Mouse (Mus musculus) midbrain, embryonic 16.5 days (tissue): ENCODE data around the gene 4930555G01Rik. TPM values are rescaled to one million over a fixed set of nuclear protein-coding genes. Genes with fewer than 3 reads are reported as not detected.
"Not testable (repeated sequence)": the region's sequence is repeated elsewhere in the genome, so short reads cannot be mapped to it uniquely, and the experiment has no call there.

ENCODE experiments used
- ATAC-seq: fragments of 200-750 bp; cut with Nextera tagmentation; 2 replicates; pipeline ENCODE4 v1.8.0; 2017; ENCODE audit warnings: moderate TSS enrichment
- H3K27ac ChIP-seq: fragments of 300-500 bp; sonication (generic); 2 replicates; pipeline ENCODE4 v1.5.1; 2014; ENCODE audit warnings: mild to moderate bottlenecking, low read length, mixed read lengths
- H3K27me3 ChIP-seq: fragments of 300-500 bp; sonication (generic); 2 replicates; pipeline ENCODE4 v1.6.1; 2014; ENCODE audit warnings: low read depth, low read length, mixed read lengths; ENCODE audit not compliant: control insufficient read depth, insufficient read depth
- H3K36me3 ChIP-seq: fragments of 300-500 bp; sonication (generic); 2 replicates; pipeline ENCODE4 v1.6.1; 2014; ENCODE audit warnings: mild to moderate bottlenecking, low read length, moderate library complexity, mixed read lengths; ENCODE audit not compliant: control insufficient read depth, insufficient read depth
- H3K4me1 ChIP-seq: fragments of 300-500 bp; sonication (generic); 2 replicates; pipeline ENCODE4 v1.6.1; 2014; ENCODE audit warnings: mild to moderate bottlenecking, low read length, mixed read lengths; ENCODE audit not compliant: control insufficient read depth, insufficient read depth
- H3K4me2 ChIP-seq: fragments of 300-500 bp; sonication (generic); 2 replicates; pipeline ENCODE4 v1.6.1; 2014; ENCODE audit warnings: mild to moderate bottlenecking, low read length, mixed read lengths
- H3K4me3 ChIP-seq: fragments of 300-500 bp; sonication (generic); 2 replicates; pipeline ENCODE4 v1.5.1; 2014; ENCODE audit warnings: low read depth, mild to moderate bottlenecking, low read length, moderate library complexity, mixed read lengths
- H3K9ac ChIP-seq: fragments of 300-500 bp; sonication (generic); 2 replicates; pipeline ENCODE4 v1.6.1; 2014; ENCODE audit warnings: low read depth, low read length, mixed read lengths
- H3K9me3 ChIP-seq: fragments of 300-500 bp; sonication (generic); replicated peaks from 2 replicates; pipeline ENCODE4 v1.6.1; 2014; ENCODE audit warnings: mild to moderate bottlenecking, low read length, mixed read lengths; ENCODE audit not compliant: control insufficient read depth, poor library complexity, severe bottlenecking
- WGBS: fragments of 180-500 bp; shearing (Covaris S2); extraction: QIAGEN DNeasy Blood & Tissue Kit; methylation state at CpG from one replicate; pipeline ENCODE4 v1.1.7; 2014; 5-methylcytosine and 5-hydroxymethylcytosine counted together
- polyA plus RNA-seq: library from polyadenylated mRNA; unstranded; fragments of >200 nt; fragmentation: Nextera tagmentation; extraction: Ambion mirVana; gene quantifications from 2 replicates; pipeline ENCODE4 v1.2.1, GENCODE M21; 2015

The 4930555G01Rik gene
- not detected in 2 replicates for polyA plus RNA-seq

GRCm38 (mm10) chr14:5050329-5050728, at the start of gene 4930555G01Rik:
TSS of gene 4930555G01Rik (plus strand) at chr14:5050629.
- H3K4me3 ChIP-seq, H3K9me3 ChIP-seq, H3K27me3 ChIP-seq, H3K4me1 ChIP-seq, H3K27ac ChIP-seq, ATAC-seq, H3K4me2 ChIP-seq, H3K9ac ChIP-seq, H3K36me3 ChIP-seq: not testable (repeated sequence)
- no CpG with 5 or more reads among the region's 3 CpGs for WGBS

- not testable (repeated sequence) for H3K4me2 ChIP-seq, H3K27ac ChIP-seq
Measured at GRCm38 (mm10) chr14:5015591-5015990, 34.8 kb upstream of the 4930555G01Rik start, which contains the start of gene Gm3298. TSS of gene Gm3298 (plus strand) at chr14:5015891.

GRCm38 (mm10) chr14:5070611-5071490, 20.4 kb downstream of the 4930555G01Rik start, which contains the start of gene Gm8281:
TSS of gene Gm8281 (plus strand) at chr14:5071040.
- not testable (repeated sequence) for ATAC-seq, H3K36me3 ChIP-seq, H3K27me3 ChIP-seq, H3K4me1 ChIP-seq, H3K9me3 ChIP-seq
- Histone ChIP-seq H3K9ac (peak within 1 kb of the TSS; percentile 68), H3K27ac (peak within 1 kb of the TSS; percentile 69), H3K4me3 (peak within 1 kb of the TSS; percentile 48), H3K4me2 (peak within 1 kb of the TSS; percentile 48)
- WGBS, result under 1% methylated on average over 24 of the region's 63 CpGs

More at GRCm38 (mm10) chr14:5015591-5015990, 34.8 kb upstream of the 4930555G01Rik start, which contains the start of gene Gm3298:
- H3K9me3 ChIP-seq, H3K4me1 ChIP-seq, H3K36me3 ChIP-seq, H3K4me3 ChIP-seq, H3K27me3 ChIP-seq, H3K9ac ChIP-seq, ATAC-seq: not testable (repeated sequence)
- WGBS, result no CpG with 5 or more reads among the region's 2 CpGs

Other genes starting within 250 kb of the 4930555G01Rik start
- gene Gm3269, start 212.5 kb upstream of the 4930555G01Rik start, polyA plus RNA-seq, result not detected in 2 replicates
- 2.9 and 3.8 TPM in 2 replicates for gene Gm3264, start 195.1 kb upstream of the 4930555G01Rik start, polyA plus RNA-seq
- gene Gm3278, start 158.2 kb upstream of the 4930555G01Rik start, polyA plus RNA-seq, result not detected in 2 replicates
- not detected in 2 replicates for gene Gm8297, start 66.7 kb upstream of the 4930555G01Rik start, polyA plus RNA-seq
- 2.2 TPM in 1 of 2 replicates, not detected in the other for gene Gm3298, start 34.7 kb upstream of the 4930555G01Rik start, polyA plus RNA-seq
- gene Gm8281, start 20.4 kb downstream of the 4930555G01Rik start, polyA plus RNA-seq, result 12.1 and 13.9 TPM in 2 replicates
- gene Gm8279, start 80.9 kb downstream of the 4930555G01Rik start, polyA plus RNA-seq, result not detected in 2 replicates
- gene Gm3317, start 113.9 kb downstream of the 4930555G01Rik start, polyA plus RNA-seq, result not detected in 2 replicates
- gene Gm8271, start 135.2 kb downstream of the 4930555G01Rik start, polyA plus RNA-seq, result not detected in 2 replicates
- gene Gm3526, start 210.0 kb downstream of the 4930555G01Rik start, polyA plus RNA-seq, result 0.35 TPM in 1 of 2 replicates, not detected in the other